ENCODE assay signal across 22 mouse cellular contexts in genomic region chr8:61142302-61142701, GRCm38 (mm10).
DNase-seq lines count a peak whose midpoint lies in the region; ATAC-seq lines count a peak whose summit lies in the region.
"Had no signal": no experiment of that assay in that cellular context is flagged by ENCODE, and none has a peak within 500 bp of the region (broad histone marks: within the 10 kb centered on the region; RNA-seq: fewer than 3 reads in every experiment).

No protein-coding gene starts in this region.

- 49% methylated on average over 3 of the region's 3 CpGs for WGBS in kidney, embryonic 15.5 days
- WGBS in intestine, embryonic 14.5 days, result 46% methylated on average over 3 of the region's 3 CpGs
- WGBS in large intestine, adult 2 months, result 43% methylated on average over 3 of the region's 3 CpGs

- no peak overlapping the region for H3K27ac ChIP-seq in kidney, embryonic 15.5 days
- no peak overlapping the region for H3K27ac ChIP-seq in intestine, embryonic 14.5 days (ENCODE audit: low read depth)
- H3K27ac ChIP-seq: gastrocnemius, adult 2 months; heart, embryonic 13.5 days; hindbrain, postnatal 0 days; limb, embryonic 12.5 days; liver, embryonic 15.5 days; macrophage had no signal

- no peak overlapping the region for H3K9ac ChIP-seq in kidney, embryonic 15.5 days
- H3K9ac ChIP-seq in intestine, embryonic 14.5 days (ENCODE audit: low read length), result no peak overlapping the region
- H3K9ac ChIP-seq: forebrain, postnatal 0 days; heart, embryonic 13.5 days; limb, embryonic 12.5 days; liver, embryonic 15.5 days had no signal

- no peak overlapping the region for H3K4me3 ChIP-seq in kidney, embryonic 15.5 days (replicated peaks)
- no peak overlapping the region for H3K4me3 ChIP-seq in intestine, embryonic 14.5 days (ENCODE audit: low read depth, low read length)
- H3K4me3 ChIP-seq: gastrocnemius, adult 2 months; heart, embryonic 13.5 days; limb, embryonic 12.5 days; liver, embryonic 15.5 days; myocyte had no signal

- peaks cover 6% of the 10 kb centered on the region; the same call in 1 of the 2 replicates for H3K4me1 ChIP-seq in kidney, embryonic 15.5 days
- H3K4me1 ChIP-seq in intestine, embryonic 14.5 days (replicated peaks; ENCODE audit: control insufficient read depth, insufficient read depth, low read length), result no peaks in the 10 kb centered on the region
- H3K4me1 ChIP-seq: heart, embryonic 13.5 days; limb, embryonic 12.5 days; liver, embryonic 15.5 days had no signal

- no peaks in the 10 kb centered on the region for H3K9me3 ChIP-seq in kidney, embryonic 15.5 days (replicated peaks)
- H3K9me3 ChIP-seq in intestine, embryonic 14.5 days (ENCODE audit: control insufficient read depth, low read length), result no peaks in the 10 kb centered on the region
- H3K9me3 ChIP-seq: heart, embryonic 13.5 days; limb, embryonic 12.5 days; liver, embryonic 15.5 days had no signal

- H3K36me3 ChIP-seq in kidney, embryonic 15.5 days, result no peaks in the 10 kb centered on the region
- no peaks in the 10 kb centered on the region for H3K36me3 ChIP-seq in intestine, embryonic 14.5 days (ENCODE audit: control insufficient read depth, insufficient read depth, low read length)
- H3K36me3 ChIP-seq: heart, embryonic 13.5 days; limb, embryonic 12.5 days; liver, embryonic 15.5 days had no signal

- DNase-seq in kidney, postnatal 14 days, result no peak
- DNase-seq in R1 (ENCODE audit: low read depth, low spot score), result peak; percentile 40
- DNase-seq in intestine, embryonic 14.5 days (ENCODE audit: low spot score), result peak; percentile 52
- peak; percentile 11 for DNase-seq in large intestine, adult 2 months (ENCODE audit: low read depth, low spot score)
- no peak for DNase-seq in layer of hippocampus, postnatal 36 days
- DNase-seq in spleen, adult 12 weeks (ENCODE audit: low spot score), result no peak
- DNase-seq in urinary bladder, postnatal 36 days (ENCODE audit: low spot score in 2 of 2), result no peak
- DNase-seq: adrenal gland, adult 8-10 months; forebrain, postnatal 0 days; gastrocnemius, adult 2 months; heart, adult 11 months; heart, postnatal 36 days; midbrain, embryonic 14.5 days; right cerebral cortex, postnatal 4 days; thymus, postnatal 25 days had no signal

- no peaks in the 10 kb centered on the region for H3K27me3 ChIP-seq in kidney, embryonic 15.5 days
- no peaks in the 10 kb centered on the region for H3K27me3 ChIP-seq in intestine, embryonic 14.5 days (replicated peaks; ENCODE audit: control insufficient read depth, insufficient read depth, low read length)
- H3K27me3 ChIP-seq: heart, embryonic 13.5 days; limb, embryonic 12.5 days; liver, embryonic 15.5 days had no signal

- no peak overlapping the region for H3K4me2 ChIP-seq in kidney, embryonic 15.5 days
- no peak overlapping the region for H3K4me2 ChIP-seq in intestine, embryonic 14.5 days (ENCODE audit: low read length)
- H3K4me2 ChIP-seq: heart, embryonic 13.5 days; limb, embryonic 12.5 days; liver, embryonic 15.5 days had no signal

- ATAC-seq in kidney, embryonic 15.5 days (replicated peaks; ENCODE audit: low FRiP score), result peak; percentile 60
- ATAC-seq in intestine, embryonic 14.5 days (replicated peaks; ENCODE audit: low FRiP score, low TSS enrichment, low read depth), result peak; percentile 89
- ATAC-seq: forebrain, postnatal 0 days; hindbrain, postnatal 0 days had no signal

Comparison
In these comparisons a context has a peak if more than half of its experiments do, and no peak if none do; other contexts are left out.
1. DNase-seq: peak in R1 (single experiment), intestine, embryonic 14.5 days (single experiment) and large intestine, adult 2 months (single experiment); none in kidney, postnatal 14 days (single experiment), layer of hippocampus, postnatal 36 days (0 of 2), spleen, adult 12 weeks (single experiment) and urinary bladder, postnatal 36 days (0 of 2).